Mouse (Mus musculus) forebrain, embryonic 14.5 days (tissue): ENCODE measurements around the gene Scnn1b. TPM values are rescaled to one million over a fixed set of nuclear protein-coding genes. Genes with fewer than 3 reads are reported as not detected.

Experiments used
- ATAC-seq: fragments of 200-750 bp; cut with Nextera tagmentation; 2 replicates; pipeline ENCODE4 v1.8.0; 2017; ENCODE audit warnings: mild to moderate bottlenecking, moderate library complexity
- DNase-seq: peaks from one replicate; pipeline ENCODE4 v3.0.0-alpha.2; 2015; ENCODE audit warnings: low spot score
- H3K27ac ChIP-seq: fragments of 300-500 bp; sonication (generic); 2 replicates; pipeline ENCODE4 v1.5.1; 2014; ENCODE audit warnings: low read depth, mild to moderate bottlenecking, control low read depth, low read length, moderate library complexity
- H3K27me3 ChIP-seq: fragments of 300-500 bp; sonication (generic); replicated peaks from 2 replicates; pipeline ENCODE4 v1.6.1; 2014; ENCODE audit warnings: low read length, control low read depth, mixed read lengths; ENCODE audit not compliant: control insufficient read depth, insufficient read depth
- H3K36me3 ChIP-seq: fragments of 300-500 bp; sonication (generic); 2 replicates; pipeline ENCODE4 v1.6.1; 2014; ENCODE audit warnings: low read length, control low read depth; ENCODE audit not compliant: control insufficient read depth, insufficient read depth
- H3K4me1 ChIP-seq: fragments of 300-500 bp; sonication (generic); 2 replicates; pipeline ENCODE4 v1.6.1; 2014; ENCODE audit warnings: antibody characterized with exemption, low read length, control low read depth; ENCODE audit not compliant: control insufficient read depth, insufficient read depth
- H3K4me2 ChIP-seq: fragments of 300-500 bp; sonication (generic); 2 replicates; pipeline ENCODE4 v1.6.1; 2014; ENCODE audit warnings: mild to moderate bottlenecking, control low read depth, low read length
- H3K4me3 ChIP-seq: fragments of 300-500 bp; sonication (generic); 2 replicates; pipeline ENCODE4 v1.5.1; 2014; ENCODE audit warnings: low read depth, low read length, control low read depth
- H3K9ac ChIP-seq: fragments of 300-500 bp; sonication (generic); 2 replicates; pipeline ENCODE4 v1.6.1; 2014; ENCODE audit warnings: mild to moderate bottlenecking, low read length, control low read depth, moderate library complexity
- H3K9me3 ChIP-seq: fragments of 300-500 bp; sonication (generic); replicated peaks from 2 replicates; pipeline ENCODE4 v1.6.1; 2016; ENCODE audit warnings: low read length, control low read depth, mixed read lengths; ENCODE audit not compliant: control insufficient read depth
- WGBS: fragments of 180-500 bp; shearing (Covaris S2); extraction: QIAGEN DNeasy Blood & Tissue Kit; methylation state at CpG from one replicate; pipeline ENCODE4 v1.1.7; 2014; 5-methylcytosine and 5-hydroxymethylcytosine counted together
- polyA plus RNA-seq: library from polyadenylated mRNA; unstranded; fragments of >200 nt; fragmentation: Nextera tagmentation; extraction: Ambion mirVana; gene quantifications from 2 replicates; pipeline ENCODE4 v1.2.1, GENCODE M21; 2014

The Scnn1b gene
- polyA plus RNA-seq, 1 experiment from 2014 or later: 0.09 TPM

DNA sequence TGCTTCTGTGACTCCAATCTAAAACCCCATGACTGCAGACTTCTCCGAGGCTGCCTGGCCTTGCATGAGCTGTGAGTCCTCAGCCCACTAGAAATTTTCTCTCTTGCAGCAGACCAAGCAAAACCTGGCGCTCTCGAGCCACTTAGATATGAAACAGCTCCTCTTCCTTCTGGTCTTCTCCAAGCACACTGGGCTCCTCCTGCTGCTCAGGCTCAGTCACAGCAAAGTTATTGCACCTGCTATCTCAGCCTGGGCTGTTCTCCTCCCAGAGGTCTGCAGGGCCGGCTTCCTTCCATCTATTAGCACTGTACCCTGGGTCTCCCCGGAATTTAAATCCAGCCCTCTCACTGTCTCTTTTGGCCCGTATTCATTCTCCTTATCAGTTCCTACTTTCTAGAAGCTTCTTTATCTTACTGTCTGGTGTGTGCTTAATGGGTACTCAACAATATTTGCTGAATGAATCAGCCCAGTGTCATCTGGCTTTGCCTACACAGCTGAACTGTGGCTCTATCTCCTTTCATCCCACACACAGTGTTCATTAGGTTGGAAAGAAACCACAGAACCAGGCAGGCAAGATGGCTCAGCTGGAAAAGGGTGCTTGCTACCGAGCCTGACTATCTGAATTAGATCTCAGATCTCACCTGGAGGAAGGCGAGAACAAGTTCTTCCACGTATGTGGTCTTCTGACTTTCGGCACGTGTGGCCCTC, 7.5 kb upstream of the Scnn1b start:
- DNase-seq (no peak), ATAC-seq (no peak)
- Histone ChIP-seq H3K4me3 (no peak overlapping the region), H3K27me3 (no peaks in the 10 kb centered on the region), H3K27ac (no peak overlapping the region), H3K4me1 (no peaks in the 10 kb centered on the region), H3K9ac (no peak overlapping the region), H3K9me3 (no peaks in the 10 kb centered on the region), H3K4me2 (no peak overlapping the region), H3K36me3 (no peaks in the 10 kb centered on the region)
- 95% methylated on average over 11 of the region's 11 CpGs for WGBS

DNA sequence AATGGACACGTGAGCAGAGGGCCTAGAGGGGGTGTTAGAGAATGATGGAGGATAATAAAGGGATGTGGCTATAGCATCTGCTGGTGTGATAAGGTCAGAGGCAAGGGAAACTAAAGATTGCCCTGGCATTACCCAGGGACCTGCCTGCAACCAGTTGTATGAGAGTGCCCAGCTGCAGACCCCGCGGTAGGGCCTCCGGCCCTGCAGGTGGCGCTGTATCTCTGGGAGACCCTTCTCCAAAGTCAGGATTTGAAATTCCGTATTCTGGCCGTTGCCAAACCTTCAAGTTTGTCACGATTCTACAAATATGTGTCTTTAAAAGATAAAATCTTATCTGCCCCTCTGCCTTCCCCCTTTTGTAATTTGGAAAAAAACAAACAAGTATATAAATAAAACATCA, 5.9 kb upstream of the Scnn1b start:
- 78% methylated on average over 8 of the region's 8 CpGs for WGBS

DNA sequence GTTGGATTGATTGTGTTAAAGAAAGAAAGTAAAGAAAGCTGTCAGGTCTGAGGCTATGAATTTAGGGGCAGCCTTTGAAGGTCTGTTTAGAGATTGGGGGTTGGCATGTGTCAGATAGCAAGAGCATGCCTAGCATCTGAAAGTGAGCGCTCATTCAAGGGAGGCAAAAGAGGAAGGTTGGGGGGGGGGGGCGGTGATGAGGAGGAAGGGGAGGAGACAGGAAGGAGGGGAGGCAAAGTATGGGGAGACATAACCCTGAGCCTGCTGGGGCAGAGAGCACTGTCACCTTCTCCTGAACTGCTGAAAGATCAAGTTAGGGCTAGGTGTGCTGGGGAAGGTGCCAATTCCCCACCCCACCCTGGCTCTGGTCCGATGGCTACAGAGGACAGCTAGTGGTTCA, 6.8 kb downstream of the Scnn1b start:
- no peak overlapping the region for H3K27ac ChIP-seq
- no peak for DNase-seq
- no peak overlapping the region for H3K4me3 ChIP-seq
- 60% methylated on average over 2 of the region's 3 CpGs for WGBS
- H3K27me3 ChIP-seq: no peaks in the 10 kb centered on the region
- no peak overlapping the region for H3K4me2 ChIP-seq
- H3K4me1 ChIP-seq: no peaks in the 10 kb centered on the region
- no peak overlapping the region for H3K9ac ChIP-seq
- ATAC-seq: no peak
- H3K36me3 ChIP-seq: no peaks in the 10 kb centered on the region
- H3K9me3 ChIP-seq: no peaks in the 10 kb centered on the region

More for the DNA sequence above, 5.9 kb upstream of the Scnn1b start:
- DNase-seq: no peak
- H3K9me3 ChIP-seq: no peaks in the 10 kb centered on the region
- no peaks in the 10 kb centered on the region for H3K4me1 ChIP-seq
- no peaks in the 10 kb centered on the region for H3K36me3 ChIP-seq
- H3K27ac ChIP-seq: no peak overlapping the region
- no peak for ATAC-seq
- no peak overlapping the region for H3K4me2 ChIP-seq
- no peak overlapping the region for H3K9ac ChIP-seq
- no peak overlapping the region for H3K4me3 ChIP-seq
- peaks cover 7% of the 10 kb centered on the region for H3K27me3 ChIP-seq

DNA sequence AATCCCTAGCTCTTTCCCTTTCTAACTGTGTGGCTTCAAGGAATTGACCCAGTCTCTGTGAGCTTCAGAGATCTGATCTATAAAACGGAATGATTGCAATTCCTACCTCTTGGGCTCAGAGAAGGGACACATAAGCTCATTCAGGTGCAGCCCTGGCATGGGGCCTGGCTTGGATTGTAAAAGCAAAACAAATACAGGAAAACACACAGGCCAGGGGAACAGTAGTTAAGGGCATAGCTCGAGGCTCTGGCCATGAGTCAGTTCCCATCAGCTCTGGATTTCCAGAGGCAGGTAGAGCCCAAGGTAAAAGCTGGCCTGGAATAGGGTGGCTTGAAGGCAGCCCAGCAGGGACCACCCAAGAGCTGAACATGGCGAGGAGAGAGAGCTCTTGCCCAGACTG, 9.2 kb downstream of the Scnn1b start:
- H3K9ac ChIP-seq: no peak overlapping the region
- DNase-seq (no peak), ATAC-seq (no peak)
- 50% methylated on average over 3 of the region's 3 CpGs for WGBS
- H3K9me3 ChIP-seq: no peaks in the 10 kb centered on the region
- no peak overlapping the region for H3K4me3 ChIP-seq
- H3K27me3 ChIP-seq: no peaks in the 10 kb centered on the region
- no peak overlapping the region for H3K27ac ChIP-seq
- H3K4me2 ChIP-seq: no peak overlapping the region
- H3K4me1 ChIP-seq: no peaks in the 10 kb centered on the region
- H3K36me3 ChIP-seq: no peaks in the 10 kb centered on the region

DNA sequence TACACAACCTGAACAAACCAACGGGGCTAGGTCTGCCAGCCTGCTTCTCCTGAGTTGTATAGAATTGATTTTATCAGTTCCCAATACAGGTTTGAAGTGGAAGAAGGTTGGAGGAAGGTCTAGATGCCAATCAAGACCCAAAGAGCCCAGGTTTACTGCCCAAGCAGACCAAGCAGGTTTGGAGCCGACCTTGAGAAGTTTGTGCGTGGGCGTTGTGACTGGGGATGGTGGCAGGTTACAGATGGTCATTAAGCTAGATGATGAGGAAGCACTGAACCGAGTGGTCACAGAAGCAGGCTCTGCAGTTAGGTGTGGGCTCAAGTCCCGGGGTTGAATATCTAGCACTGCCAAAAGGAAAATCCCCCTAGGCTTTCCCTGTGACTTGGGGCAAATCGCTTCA, 9.9 kb downstream of the Scnn1b start:
- Histone ChIP-seq H3K9me3 (no peaks in the 10 kb centered on the region), H3K4me2 (no peak overlapping the region), H3K9ac (no peak overlapping the region), H3K27me3 (no peaks in the 10 kb centered on the region), H3K4me3 (no peak overlapping the region), H3K36me3 (no peaks in the 10 kb centered on the region), H3K4me1 (no peaks in the 10 kb centered on the region), H3K27ac (no peak overlapping the region)
- 85% methylated on average over 7 of the region's 7 CpGs for WGBS
- ATAC-seq: no peak
- DNase-seq: no peak

DNA sequence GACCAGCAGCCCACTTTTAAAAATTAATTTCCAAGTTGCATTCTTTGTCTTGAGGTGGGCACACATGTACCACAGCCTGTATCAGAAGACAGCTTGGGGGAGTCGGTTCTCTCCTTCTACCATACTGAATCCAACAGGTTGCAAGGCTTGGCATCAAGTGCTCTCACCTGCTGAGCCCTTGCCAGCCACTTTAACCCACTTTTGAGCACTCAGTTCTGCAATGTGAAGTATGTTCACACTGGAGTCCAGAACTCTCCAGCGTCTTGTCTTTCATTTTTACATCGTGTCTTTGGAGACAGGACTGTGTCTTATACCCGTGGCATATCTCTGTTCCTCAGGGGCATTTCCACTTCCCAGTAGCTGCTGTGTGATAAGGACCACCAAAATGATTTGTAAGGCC, 15.4 kb downstream of the Scnn1b start:
- Histone ChIP-seq H3K4me2 (no peak overlapping the region), H3K4me1 (no peaks in the 10 kb centered on the region), H3K27me3 (no peaks in the 10 kb centered on the region), H3K9ac (no peak overlapping the region), H3K9me3 (no peaks in the 10 kb centered on the region), H3K36me3 (no peaks in the 10 kb centered on the region), H3K4me3 (no peak overlapping the region), H3K27ac (no peak overlapping the region)
- 90% methylated on average over 4 of the region's 4 CpGs for WGBS
- DNase-seq (no peak), ATAC-seq (no peak)

DNA sequence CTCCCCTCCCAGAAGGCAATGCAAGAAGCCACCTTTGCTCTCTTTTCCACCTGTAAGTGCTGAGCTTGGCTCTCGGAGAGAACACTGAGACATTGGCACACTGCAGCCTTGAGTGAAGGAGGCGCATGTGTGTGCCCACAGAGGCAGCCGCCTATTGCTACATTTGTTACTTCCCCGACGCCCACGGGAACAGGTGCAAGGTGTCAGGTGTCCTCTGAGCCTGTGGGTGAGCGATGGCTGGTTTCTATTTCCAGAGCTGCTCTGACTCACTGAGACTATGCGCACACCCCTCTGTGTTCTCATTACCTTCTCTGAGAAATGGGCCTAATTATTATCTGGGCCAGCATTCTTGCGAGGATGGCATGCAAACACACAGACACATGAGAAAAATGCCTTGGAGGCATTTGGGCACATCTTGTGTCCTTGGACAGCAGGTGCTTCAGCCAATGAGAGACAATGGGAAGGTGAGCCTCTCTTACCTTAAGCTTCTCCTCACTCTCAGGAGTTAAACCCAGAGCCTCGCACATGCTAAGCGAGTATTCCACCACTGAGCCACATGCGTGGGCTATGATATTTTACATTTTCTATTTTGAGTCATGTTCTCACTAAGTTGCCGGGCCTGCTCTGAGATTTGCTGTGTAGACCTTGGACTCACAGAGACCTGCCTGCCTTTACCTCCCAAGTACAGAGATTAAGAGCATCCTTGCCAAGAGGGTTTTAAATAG, 26.0 kb downstream of the Scnn1b start:
- no peak for DNase-seq
- Histone ChIP-seq H3K4me1 (no peaks in the 10 kb centered on the region), H3K36me3 (no peaks in the 10 kb centered on the region), H3K27me3 (no peaks in the 10 kb centered on the region), H3K4me3 (no peak overlapping the region), H3K9me3 (no peaks in the 10 kb centered on the region), H3K4me2 (no peak overlapping the region), H3K27ac (no peak overlapping the region), H3K9ac (no peak overlapping the region)
- ATAC-seq: no peak
- 93% methylated on average over 13 of the region's 13 CpGs for WGBS

DNA sequence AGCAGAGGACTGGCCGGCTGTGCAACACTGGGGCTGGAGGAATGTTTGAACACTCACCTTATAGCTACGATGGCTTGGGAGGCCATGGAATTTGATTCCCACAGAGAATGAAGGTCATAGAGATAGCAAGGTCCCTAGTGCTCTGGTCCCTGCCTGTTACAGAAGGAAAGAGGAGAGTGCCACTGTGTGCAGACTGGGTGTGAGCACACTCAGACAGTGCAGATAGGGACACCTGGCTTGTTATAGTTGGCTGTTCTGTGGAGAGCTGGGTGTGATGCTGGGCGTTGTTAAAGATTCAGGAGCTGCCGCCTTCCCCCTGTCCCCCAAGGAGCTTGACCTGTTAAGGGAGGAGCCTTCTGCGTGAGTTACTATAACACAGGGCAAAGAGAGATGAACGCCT, 31.9 kb downstream of the Scnn1b start:
- no peak overlapping the region for H3K4me3 ChIP-seq
- H3K4me1 ChIP-seq: no peaks in the 10 kb centered on the region
- no peaks in the 10 kb centered on the region for H3K9me3 ChIP-seq
- no peaks in the 10 kb centered on the region for H3K27me3 ChIP-seq
- ATAC-seq (no peak), DNase-seq (no peak)
- H3K27ac ChIP-seq: no peak overlapping the region
- 53% methylated on average over 6 of the region's 6 CpGs for WGBS
- no peaks in the 10 kb centered on the region for H3K36me3 ChIP-seq
- H3K4me2 ChIP-seq: no peak overlapping the region
- no peak overlapping the region for H3K9ac ChIP-seq

DNA sequence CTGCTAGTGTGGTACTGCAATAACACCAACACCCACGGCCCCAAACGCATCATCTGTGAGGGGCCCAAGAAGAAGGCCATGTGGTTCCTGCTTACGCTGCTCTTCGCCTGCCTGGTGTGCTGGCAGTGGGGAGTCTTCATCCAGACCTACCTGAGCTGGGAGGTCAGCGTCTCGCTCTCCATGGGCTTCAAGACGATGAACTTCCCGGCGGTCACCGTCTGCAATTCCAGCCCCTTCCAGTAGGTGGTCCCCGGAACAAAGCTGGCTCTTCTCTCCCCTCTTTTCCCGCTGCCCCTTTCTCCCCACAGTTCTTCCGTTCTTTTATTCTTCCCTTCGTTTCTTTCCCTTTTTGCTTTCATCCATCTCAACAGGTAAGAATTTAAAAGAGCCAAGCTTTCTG, 34.5 kb downstream of the Scnn1b start:
- no peak overlapping the region for H3K9ac ChIP-seq
- no peaks in the 10 kb centered on the region for H3K36me3 ChIP-seq
- no peaks in the 10 kb centered on the region for H3K4me1 ChIP-seq
- peak overlapping the region; percentile 41 for H3K4me2 ChIP-seq
- H3K27ac ChIP-seq: no peak overlapping the region
- no peak overlapping the region; the same call in 1 of the 2 replicates for H3K4me3 ChIP-seq
- no peaks in the 10 kb centered on the region for H3K9me3 ChIP-seq
- DNase-seq (peak; percentile 31), ATAC-seq (peak; percentile 46; the same call in 1 of the 2 replicates)
- 12% methylated on average over 14 of the region's 14 CpGs for WGBS
- H3K27me3 ChIP-seq: no peaks in the 10 kb centered on the region
